Comparison of ENCODE assay signal across 9 mouse cellular contexts in genomic region chr8:121794151-121794550, GRCm38 (mm10).
"Had no signal": no experiment of that assay in that cellular context is flagged by ENCODE, and none has a peak within 500 bp of the region (broad histone marks: within the 10 kb centered on the region; RNA-seq: fewer than 3 reads in every experiment).

No protein-coding gene starts in this region.

- H3K4me1 ChIP-seq: midbrain, embryonic 12.5 days had no signal

- H3K27ac ChIP-seq: limb, embryonic 12.5 days; lung, embryonic 15.5 days; midbrain, embryonic 12.5 days had no signal

- H3K4me3 ChIP-seq: limb, embryonic 12.5 days; lung, embryonic 15.5 days; midbrain, embryonic 12.5 days had no signal

- H3K9ac ChIP-seq: limb, embryonic 12.5 days; lung, embryonic 15.5 days; midbrain, embryonic 12.5 days had no signal

- DNase-seq: kidney, adult 2 months; kidney, postnatal 25 days; lung, postnatal 14 days; right cerebral cortex, postnatal 14 days; thymus, adult 18-20 months; thymus, postnatal 25 days had no signal

- H3K9me3 ChIP-seq: limb, embryonic 12.5 days; lung, embryonic 15.5 days; midbrain, embryonic 12.5 days had no signal
